8 mouse cellular contexts compared by ENCODE assay signal in genomic region chr17:12265969-12266925, GRCm38 (mm10). TPM values are rescaled to one million over a fixed set of nuclear protein-coding genes. Genes with fewer than 3 reads are reported as not detected.
DNase-seq lines count a peak whose midpoint lies in the region; ATAC-seq and TF ChIP-seq lines count a peak whose summit lies in the region.

No protein-coding gene starts in this region.

- peaks cover 23% of the 10 kb centered on the region for H3K36me3 ChIP-seq in forebrain, postnatal 0 days (ENCODE audit: insufficient read depth)
- H3K36me3 ChIP-seq in hindbrain, embryonic 10.5 days = peaks cover 53% of the 10 kb centered on the region

- no peak overlapping the region for H3K4me2 ChIP-seq in forebrain, postnatal 0 days (ENCODE audit: low read depth)

- ATAC-seq in forebrain, postnatal 0 days = peak; percentile 77

- peak; percentile 95 for DNase-seq in heart, adult 11 months
- no peak for DNase-seq in heart, postnatal 25 days (ENCODE audit: low spot score)
- peak; percentile 68 for DNase-seq in forebrain, postnatal 0 days
- peak; percentile 36 for DNase-seq in hindbrain, embryonic 10.5 days (ENCODE audit: low spot score)
- DNase-seq in layer of hippocampus, adult 8-10 months (ENCODE audit: low spot score in 2 of 2) = peak; percentile 72 to 74
- DNase-seq in lung, adult 2 months = peak; percentile 37
- DNase-seq in retina, postnatal 1 day = peak; percentile 82
- DNase-seq in thymus, postnatal 0 days (ENCODE audit: low spot score) = no peak

- TF ChIP-seq CTCF in forebrain, postnatal 0 days (IDR thresholded peaks at IDR 0.05; ENCODE audit: low read depth) = peak; percentile 60
- peak; percentile 53 for TF ChIP-seq CTCF in lung, adult 2 months (IDR thresholded peaks at IDR 0.05; ENCODE audit: insufficient read depth, low read length)

- no peak for TF ChIP-seq POLR2A in lung, adult 2 months (IDR thresholded peaks at IDR 0.05; ENCODE audit: borderline replicate concordance, extremely low read depth, low read depth, low read length)

- H3K27me3 ChIP-seq in forebrain, postnatal 0 days (ENCODE audit: insufficient read depth, low read length) = no peaks in the 10 kb centered on the region
- no peaks in the 10 kb centered on the region for H3K27me3 ChIP-seq in hindbrain, embryonic 10.5 days (ENCODE audit: insufficient read depth, poor library complexity, severe bottlenecking)

- H3K9ac ChIP-seq in forebrain, postnatal 0 days = no peak overlapping the region

- WGBS in forebrain, postnatal 0 days = 57% methylated on average over 21 of the region's 21 CpGs
- WGBS in hindbrain, embryonic 10.5 days = 77% methylated on average over 21 of the region's 21 CpGs
- WGBS in lung, adult 2 months = 46% methylated on average over 21 of the region's 21 CpGs

- H3K27ac ChIP-seq in forebrain, postnatal 0 days (ENCODE audit: low read depth, low read length) = peak overlapping the region; percentile 35; the same call in 1 of the 2 replicates
- H3K27ac ChIP-seq in hindbrain, embryonic 10.5 days = peak overlapping the region; percentile 8; the same call in 1 of the 2 replicates

- no peaks in the 10 kb centered on the region for H3K4me1 ChIP-seq in forebrain, postnatal 0 days (ENCODE audit: insufficient read depth)
- peaks cover 16% of the 10 kb centered on the region for H3K4me1 ChIP-seq in hindbrain, embryonic 10.5 days (replicated peaks)
- H3K4me1 ChIP-seq in lung, adult 2 months (ENCODE audit: control insufficient read depth, insufficient read depth, low read length) = peaks cover 10% of the 10 kb centered on the region

- intact Hi-C loops in heart, postnatal 25 days (cut with DNase I) = loop anchor here (1.0 kb wide), 1 partner anchor 101 kb away; no protein-coding TSS in a partner anchor

- no peak overlapping the region for H3K4me3 ChIP-seq in forebrain, postnatal 0 days (ENCODE audit: low read depth, low read length)
- H3K4me3 ChIP-seq in hindbrain, embryonic 10.5 days = no peak overlapping the region
- no peak overlapping the region for H3K4me3 ChIP-seq in lung, adult 2 months (replicated peaks; ENCODE audit: extremely low read depth, low read depth, low read length)

- no peaks in the 10 kb centered on the region for H3K9me3 ChIP-seq in forebrain, postnatal 0 days (ENCODE audit: low read length)
- no peaks in the 10 kb centered on the region for H3K9me3 ChIP-seq in hindbrain, embryonic 10.5 days

RNA-seq across cellular contexts. Expression of gene Map3k4, which starts 52.3 kb away (rescaled TPM):
- 10 to 100 TPM; 42.9 to 46.3 TPM for total RNA-seq in heart, postnatal 25 days (2021)
- 28.9 and 35.3 TPM in 2 replicates for total RNA-seq in forebrain, postnatal 0 days (2014; rRNA removed)
- polyA plus RNA-seq in forebrain, postnatal 0 days (2015; fragmentation: Nextera tagmentation; extraction: Ambion mirVana) = 27.4 and 35.1 TPM in 2 replicates
- 46.4 and 47.7 TPM in 2 replicates for polyA plus RNA-seq in hindbrain, embryonic 10.5 days (2016; fragmentation: Nextera tagmentation; extraction: Ambion mirVana)
- total RNA-seq in layer of hippocampus, adult 8-10 months (2022) = 10 to 100 TPM; 57.9 to 78.8 (median 62.7) TPM
- 32.9 and 42.8 TPM in 2 replicates for polyA plus RNA-seq in lung, adult 2 months (2012; rRNA removed)
- 33.4 and 41.3 TPM in 2 replicates for polyA plus RNA-seq in thymus, postnatal 0 days (2015; fragmentation: Nextera tagmentation; extraction: Ambion mirVana)

Comparison
In these comparisons a context has a peak if more than half of its experiments do, and no peak if none do; other contexts are left out.
1. DNase-seq: peak in heart, adult 11 months (single experiment), forebrain, postnatal 0 days (single experiment), hindbrain, embryonic 10.5 days (single experiment), layer of hippocampus, adult 8-10 months (2 of 2), lung, adult 2 months (single experiment) and retina, postnatal 1 day (single experiment); none in heart, postnatal 25 days (single experiment) and thymus, postnatal 0 days (single experiment).